Mouse (Mus musculus) T-cell, adult 2 months (primary cell): ENCODE measurements around the gene Tstd2.

Experiments
- DNase-seq: peaks from one replicate; pipeline ENCODE4 v3.0.0; 2022; ENCODE audit warnings: low spot score

Gene Tstd2

GRCm38 (mm10) chr4:46119514-46120094 lies 18.9 kb downstream of the Tstd2 start:
- no peak for DNase-seq

DNA sequence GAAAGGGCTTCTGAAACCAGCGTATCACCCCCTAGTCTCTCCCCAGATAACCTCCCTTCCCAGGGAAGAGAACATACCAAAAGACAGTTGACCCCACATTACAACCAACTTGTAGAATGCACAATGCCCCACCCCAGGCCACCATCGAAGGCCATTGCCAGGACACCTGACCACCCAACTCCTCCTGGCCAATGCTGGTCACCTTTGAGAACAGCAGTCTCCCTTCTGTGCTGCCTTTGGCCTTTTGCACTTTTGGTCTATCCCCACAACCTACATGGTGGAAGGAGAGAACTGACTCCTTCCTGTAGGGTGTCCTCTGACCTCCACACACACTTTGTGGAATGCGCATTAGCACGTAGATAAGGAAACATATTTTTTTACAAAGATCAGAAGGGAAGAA lies 21.0 kb downstream of the Tstd2 start:
- no peak for DNase-seq

DNA sequence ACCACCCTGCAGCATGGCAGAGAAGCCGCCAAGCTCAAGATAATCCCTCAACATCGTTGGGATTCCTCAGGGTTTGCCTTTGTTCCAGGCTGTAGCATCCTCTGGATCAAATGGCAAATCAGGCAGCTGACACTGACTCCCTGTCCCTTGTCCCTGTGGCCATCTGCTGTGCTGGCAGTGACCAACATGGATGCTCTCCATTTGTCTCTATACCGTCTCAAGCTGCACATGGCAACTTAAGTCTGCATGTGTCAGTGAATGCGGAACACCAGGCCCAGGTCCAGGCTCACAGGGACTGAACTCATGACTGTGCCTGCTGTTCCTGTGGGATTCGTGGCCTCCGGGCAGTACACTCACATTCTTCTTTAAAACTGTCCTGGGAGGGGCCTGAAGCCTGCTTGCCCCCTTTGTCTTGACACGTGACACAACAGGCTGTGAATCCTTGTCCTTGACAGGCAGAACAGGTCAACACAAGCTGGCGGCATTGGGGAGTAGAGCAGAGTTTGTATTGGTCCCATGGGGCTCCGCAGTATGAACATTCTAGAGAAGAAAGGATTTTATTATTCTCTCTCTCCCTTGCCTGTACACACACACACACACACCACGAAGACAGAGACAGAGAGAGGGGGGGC lies 21.8 kb downstream of the Tstd2 start:
- no peak for DNase-seq

- DNase-seq: no peak
Observed at GRCm38 (mm10) chr4:46115308-46115707, 23.2 kb downstream of the Tstd2 start.

DNA sequence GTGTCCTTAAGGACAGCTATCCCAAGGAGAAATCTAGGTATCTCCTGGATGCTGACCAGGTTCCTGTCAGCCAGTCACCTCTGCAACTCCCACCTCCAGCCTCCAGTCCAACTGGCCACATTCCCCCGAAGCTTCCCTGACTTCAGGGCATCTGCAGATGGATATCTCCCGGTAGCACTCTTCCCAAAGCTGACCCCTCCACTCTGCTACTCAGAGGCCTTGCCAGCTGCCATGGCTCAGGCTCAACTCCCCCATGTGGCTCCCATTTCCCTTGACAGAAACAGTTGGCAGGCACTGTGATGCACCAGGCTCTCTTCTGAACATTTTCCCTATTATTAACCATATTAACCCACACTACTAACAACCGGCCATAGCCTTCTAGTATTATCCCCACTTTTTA lies 27.1 kb downstream of the Tstd2 start:
- no peak for DNase-seq

- DNase-seq: no peak
Observed at GRCm38 (mm10) chr4:46110084-46110483, 28.4 kb downstream of the Tstd2 start.

DNA sequence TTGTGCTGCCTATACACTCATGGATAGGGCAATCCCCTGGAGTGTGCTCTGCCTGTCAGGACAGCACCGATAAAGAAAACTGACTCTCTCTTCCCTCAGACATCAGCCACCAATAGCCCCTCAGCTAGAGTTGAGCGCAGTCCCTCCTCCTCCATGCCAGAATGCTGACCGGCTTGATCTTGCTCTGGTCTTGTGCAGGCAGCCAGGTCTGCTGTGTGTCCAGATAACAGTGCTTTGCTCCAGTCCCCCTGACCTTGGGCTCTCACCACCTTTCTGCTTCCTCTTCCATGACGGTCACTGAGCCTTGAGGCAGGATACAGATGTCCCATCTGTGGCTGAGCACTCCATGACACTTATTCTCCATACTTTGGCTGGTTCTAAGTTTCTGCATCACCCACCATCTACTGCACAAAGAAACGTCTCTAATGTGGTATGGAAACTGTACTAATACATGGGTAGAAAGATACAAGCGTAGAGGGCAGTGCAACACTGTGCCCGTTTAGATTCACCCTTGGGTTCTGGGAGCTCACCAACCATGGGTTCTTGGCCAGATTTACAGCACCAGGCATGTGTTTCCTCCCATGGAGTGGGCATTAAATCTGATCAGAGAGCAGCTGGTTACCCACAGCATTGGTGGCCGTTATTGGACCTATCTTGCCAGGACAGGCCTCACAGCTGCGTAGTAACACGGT lies 36.3 kb downstream of the Tstd2 start:
- DNase-seq: no peak

GRCm38 (mm10) chr4:46101211-46101711 lies 37.2 kb downstream of the Tstd2 start:
- no peak for DNase-seq

- no peak for DNase-seq
Observed at GRCm38 (mm10) chr4:46100539-46100938, 38.0 kb downstream of the Tstd2 start.

DNA sequence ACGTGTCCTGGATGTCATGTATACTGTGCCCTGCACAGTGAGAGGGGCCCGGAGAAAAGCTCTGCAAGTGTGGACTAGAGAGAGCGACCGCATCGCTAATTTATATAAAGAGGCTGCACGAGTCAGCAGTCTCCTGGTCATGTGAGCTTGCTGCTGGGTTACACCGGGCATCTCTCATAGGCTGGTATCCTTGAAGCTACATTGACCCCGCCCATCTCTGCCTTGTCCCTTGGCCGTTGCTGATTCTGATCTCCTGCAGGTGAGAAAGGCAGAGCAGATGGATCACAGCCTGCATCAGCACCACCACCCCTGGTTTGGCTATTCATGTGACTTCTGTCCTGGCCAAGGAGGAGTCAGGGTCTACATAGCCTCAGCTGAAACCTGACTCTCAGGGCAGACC lies 39.4 kb downstream of the Tstd2 start:
- DNase-seq: no peak

DNA sequence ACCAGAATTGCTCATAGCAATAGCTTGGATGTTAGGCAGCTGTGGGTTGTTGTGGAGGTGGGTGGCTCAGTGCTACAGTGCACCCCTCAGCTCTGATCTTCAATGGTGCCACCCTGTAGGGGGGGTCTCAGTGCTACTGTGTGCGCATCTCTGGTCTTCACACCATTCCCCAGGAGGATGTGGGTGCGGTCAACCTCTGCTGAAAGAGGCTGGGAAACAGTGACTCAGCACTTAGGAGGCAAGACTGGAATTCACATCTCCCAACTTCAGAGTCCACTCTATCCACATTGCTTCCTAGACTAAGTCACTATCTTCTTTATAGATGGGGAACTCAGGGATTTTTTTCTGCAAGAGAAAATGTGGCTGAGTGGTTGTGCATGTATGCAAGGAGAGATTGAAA lies 40.9 kb downstream of the Tstd2 start:
- DNase-seq: no peak

GRCm38 (mm10) chr4:46096546-46096945 lies 41.9 kb downstream of the Tstd2 start:
- DNase-seq: no peak

DNA sequence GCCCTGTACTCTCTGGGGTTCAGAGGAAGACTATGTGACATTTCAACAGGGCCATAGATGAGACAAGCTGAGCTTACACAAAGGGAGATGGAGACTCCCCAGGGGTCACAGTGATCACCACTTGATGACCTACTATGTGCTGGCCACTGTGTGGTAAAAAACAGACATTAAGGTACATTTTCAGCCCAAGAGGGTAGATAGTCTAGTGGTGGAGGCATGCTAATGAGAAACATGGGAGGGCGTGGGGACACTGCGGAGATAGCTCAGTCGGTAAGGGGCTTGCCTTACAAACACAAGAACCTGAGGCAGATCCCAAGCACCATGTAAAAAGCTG lies 42.7 kb downstream of the Tstd2 start:
- DNase-seq: no peak

DNA sequence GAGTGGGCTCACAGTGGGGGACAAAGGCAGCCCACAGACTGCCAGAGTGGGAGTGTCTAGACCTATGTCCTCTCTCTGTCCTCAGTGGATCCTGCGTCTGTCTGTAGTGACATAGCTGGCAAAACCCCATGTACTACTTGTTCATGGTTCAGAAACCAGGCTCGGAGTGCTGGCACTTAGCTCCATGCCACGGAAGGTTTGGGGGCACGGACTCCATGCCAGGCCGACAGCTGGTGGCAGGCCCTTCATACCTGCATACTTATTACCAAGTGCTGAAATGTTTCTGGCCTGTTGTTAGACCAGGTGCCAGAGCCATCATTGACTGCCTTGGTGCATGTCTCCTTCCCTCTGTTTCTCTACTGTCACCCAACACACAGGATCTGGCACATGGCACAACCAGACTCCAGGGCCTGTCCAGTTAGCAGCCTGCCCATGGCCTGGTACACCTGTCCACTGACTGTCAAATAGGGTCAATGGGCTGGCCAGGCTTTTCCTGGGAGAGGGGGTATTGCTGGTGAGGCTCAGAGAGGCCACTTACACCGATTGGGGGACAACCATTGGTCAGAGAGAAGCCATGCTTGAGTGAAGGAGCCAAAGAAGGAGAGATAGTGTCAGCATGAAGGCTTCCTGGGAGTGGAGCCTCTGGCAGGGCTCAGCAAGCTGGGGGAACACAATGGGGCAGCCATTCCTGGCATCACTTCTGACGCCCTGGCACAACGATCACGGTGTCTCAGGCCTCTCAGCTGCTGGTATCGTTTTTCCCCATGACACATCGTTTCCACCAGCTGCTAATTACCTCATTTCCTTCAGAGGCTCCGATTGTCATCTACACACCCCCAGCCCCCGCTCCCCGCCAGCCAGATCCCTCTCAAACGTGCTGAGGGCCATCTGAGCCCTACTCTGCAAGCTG lies 43.3 kb downstream of the Tstd2 start:
- no peak for DNase-seq

GRCm38 (mm10) chr4:46092429-46093076 lies 45.9 kb downstream of the Tstd2 start:
- no peak for DNase-seq

GRCm38 (mm10) chr4:46089524-46090125 lies 48.9 kb downstream of the Tstd2 start:
- DNase-seq: no peak

GRCm38 (mm10) chr4:46087852-46088251 lies 50.6 kb downstream of the Tstd2 start:
- DNase-seq: no peak

DNA sequence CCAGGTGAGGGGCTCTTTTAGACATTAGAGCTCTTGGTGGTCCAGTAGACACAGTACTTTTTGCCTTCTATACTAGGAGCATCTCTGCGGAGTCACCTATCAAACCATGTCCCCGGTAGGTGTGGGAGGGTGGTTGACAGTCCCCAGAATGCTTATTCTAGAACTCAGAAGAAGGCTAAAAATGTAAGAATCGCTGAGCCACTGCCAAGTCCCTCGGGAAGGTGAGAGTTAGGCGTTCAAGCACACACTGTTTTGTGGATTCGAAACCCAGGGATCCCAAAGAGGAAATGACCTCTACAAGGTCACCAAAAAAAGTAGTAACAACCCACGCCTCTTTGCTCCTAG lies 51.1 kb downstream of the Tstd2 start:
- no peak for DNase-seq

DNA sequence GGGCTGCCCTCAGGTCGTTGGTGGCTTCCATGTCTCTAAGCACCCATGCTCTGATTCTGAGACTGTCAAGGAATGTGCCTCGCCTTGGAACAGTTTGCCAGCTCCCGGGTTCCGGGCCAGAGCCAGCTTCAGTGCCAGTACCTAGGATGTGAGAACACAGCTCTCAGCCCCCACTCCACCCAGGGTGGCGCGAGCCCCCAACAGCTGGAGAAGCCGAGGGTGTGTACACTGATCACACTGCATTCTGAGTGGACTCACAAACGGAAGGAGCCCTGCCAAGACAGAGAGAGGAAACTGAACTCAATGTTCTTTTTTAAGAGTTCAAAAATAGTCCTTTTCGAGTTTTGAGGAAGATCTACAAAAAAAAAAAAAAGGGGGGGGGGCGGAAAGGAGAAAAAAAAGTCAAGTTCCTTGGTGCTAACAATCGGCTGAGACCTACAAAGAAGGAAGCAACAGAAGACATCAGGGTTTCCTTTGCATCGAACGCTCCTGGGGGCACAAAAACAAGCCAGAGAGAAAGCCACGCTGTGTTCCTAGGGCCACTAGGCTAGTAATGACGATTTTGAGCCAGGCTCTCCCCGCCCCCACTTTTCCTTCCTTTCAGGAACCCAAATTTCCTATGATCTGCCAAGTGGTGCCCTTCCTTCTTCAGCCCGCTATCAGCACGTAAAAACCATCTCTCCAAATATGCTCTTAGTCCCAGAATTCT lies 51.6 kb downstream of the Tstd2 start:
- DNase-seq: no peak

- DNase-seq: no peak
Observed at GRCm38 (mm10) chr4:46085223-46085811, 53.2 kb downstream of the Tstd2 start.
